Mouse (Mus musculus): Measurements from ENCODE around the gene H2-M10.3.
A peak's percentile ranks its signal among the peaks of the same experiment; 100 is the strongest.

GRCm38 (mm10) chr17:36326055-36326454 is 42.2 kb downstream of the H2-M10.3 start, which contains the start of gene H2-M10.1:
- TF ChIP-seq TCF12 (IDR thresholded peaks at IDR 0.05; ENCODE audit: insufficient read depth, poor library complexity, severe bottlenecking) (no peak), POLR2A (IDR thresholded peaks at IDR 0.05; ENCODE audit: insufficient read length, low read depth) (peak; percentile 25), POLR2AphosphoS2 (IDR thresholded peaks at IDR 0.05; ENCODE audit: insufficient read length, low read depth) (no peak), CEBPB (IDR thresholded peaks at IDR 0.05; ENCODE audit: insufficient read depth, poor library complexity, severe bottlenecking) (no peak), MAX (IDR thresholded peaks at IDR 0.05; ENCODE audit: low read depth) (no peak), MYOD1 (IDR thresholded peaks at IDR 0.05; ENCODE audit: control insufficient read depth in 1 of 3, insufficient read length in 2 of 3, low read depth in 2 of 3) (no peak), E2F4 (IDR thresholded peaks at IDR 0.05; ENCODE audit: insufficient read depth) (no peak)

All from myocyte (in vitro differentiated cells).